Mouse (Mus musculus): ENCODE results near the gene Tanc2. TPM values are rescaled to one million over a fixed set of nuclear protein-coding genes. Genes with fewer than 3 reads are reported as not detected.

Gene Tanc2
- polyA plus RNA-seq, 1 experiment from 2014 or later, result 3.5 TPM

- TF ChIP-seq CTCF (IDR thresholded peaks at IDR 0.05; ENCODE audit: low read depth), result no peak
- Histone ChIP-seq H3K9me3 (ENCODE audit: control insufficient read depth) (no peaks in the 10 kb centered on the region), H3K27me3 (replicated peaks; ENCODE audit: control insufficient read depth, insufficient read depth, low read length) (no peaks in the 10 kb centered on the region), H3K4me3 (ENCODE audit: low read depth, low read length) (no peak overlapping the region), H3K36me3 (ENCODE audit: control insufficient read depth, insufficient read depth) (no peaks in the 10 kb centered on the region; the same call in none of the 2 replicates), H3K9ac (ENCODE audit: low read depth, low read length) (no peak overlapping the region), H3K27ac (ENCODE audit: low read depth, low read length) (no peak overlapping the region), H3K4me2 (replicated peaks; ENCODE audit: low read depth) (no peak overlapping the region), H3K4me1 (replicated peaks; ENCODE audit: control insufficient read depth, insufficient read depth, low read length) (no peaks in the 10 kb centered on the region)
- WGBS, result 97% methylated on average over 4 of the region's 4 CpGs
- ATAC-seq, result no peak
Observed at GRCm38 (mm10) chr11:105835209-105835608, 245.4 kb downstream of the Tanc2 start.

- H3K9me3 ChIP-seq (ENCODE audit: control insufficient read depth), result no peaks in the 10 kb centered on the region
- no peak for TF ChIP-seq CTCF (IDR thresholded peaks at IDR 0.05; ENCODE audit: low read depth)
- no peak overlapping the region for H3K27ac ChIP-seq (ENCODE audit: low read depth, low read length)
- no peaks in the 10 kb centered on the region for H3K4me1 ChIP-seq (replicated peaks; ENCODE audit: control insufficient read depth, insufficient read depth, low read length)
- H3K27me3 ChIP-seq (replicated peaks; ENCODE audit: control insufficient read depth, insufficient read depth, low read length), result no peaks in the 10 kb centered on the region
- no peak for ATAC-seq
- no peak overlapping the region for H3K9ac ChIP-seq (ENCODE audit: low read depth, low read length)
- no peak overlapping the region for H3K4me2 ChIP-seq (replicated peaks; ENCODE audit: low read depth)
- H3K36me3 ChIP-seq (ENCODE audit: control insufficient read depth, insufficient read depth), result no peaks in the 10 kb centered on the region; the same call in none of the 2 replicates
- H3K4me3 ChIP-seq (ENCODE audit: low read depth, low read length), result no peak overlapping the region
- WGBS, result 85% methylated on average over 6 of the region's 6 CpGs
Observed at GRCm38 (mm10) chr11:105836344-105836891, 246.6 kb downstream of the Tanc2 start.

GRCm38 (mm10) chr11:105837962-105838361 lies 248.2 kb downstream of the Tanc2 start:
- no peak for ATAC-seq
- Histone ChIP-seq H3K27ac (ENCODE audit: low read depth, low read length) (no peak overlapping the region), H3K27me3 (replicated peaks; ENCODE audit: control insufficient read depth, insufficient read depth, low read length) (no peaks in the 10 kb centered on the region), H3K4me2 (replicated peaks; ENCODE audit: low read depth) (no peak overlapping the region), H3K9me3 (ENCODE audit: control insufficient read depth) (no peaks in the 10 kb centered on the region), H3K36me3 (ENCODE audit: control insufficient read depth, insufficient read depth) (peaks cover 4% of the 10 kb centered on the region), H3K4me3 (ENCODE audit: low read depth, low read length) (no peak overlapping the region), H3K4me1 (replicated peaks; ENCODE audit: control insufficient read depth, insufficient read depth, low read length) (no peaks in the 10 kb centered on the region), H3K9ac (ENCODE audit: low read depth, low read length) (no peak overlapping the region)
- no peak for TF ChIP-seq CTCF (IDR thresholded peaks at IDR 0.05; ENCODE audit: low read depth)

GRCm38 (mm10) chr11:105845901-105846300 lies 256.1 kb downstream of the Tanc2 start:
- no peak overlapping the region for H3K27ac ChIP-seq (ENCODE audit: low read depth, low read length)
- 91% methylated on average over 1 of the region's 1 CpGs for WGBS

GRCm38 (mm10) chr11:105855504-105855903 lies 265.7 kb downstream of the Tanc2 start:
- H3K36me3 ChIP-seq (ENCODE audit: control insufficient read depth, insufficient read depth), result no peaks in the 10 kb centered on the region
- no peak for ATAC-seq
- no peaks in the 10 kb centered on the region for H3K27me3 ChIP-seq (replicated peaks; ENCODE audit: control insufficient read depth, insufficient read depth, low read length)
- H3K9me3 ChIP-seq (ENCODE audit: control insufficient read depth), result no peaks in the 10 kb centered on the region
- TF ChIP-seq CTCF (IDR thresholded peaks at IDR 0.05; ENCODE audit: low read depth), result no peak
- H3K4me2 ChIP-seq (replicated peaks; ENCODE audit: low read depth), result no peak overlapping the region
- no peak overlapping the region for H3K4me3 ChIP-seq (ENCODE audit: low read depth, low read length)
- 64% methylated on average over 3 of the region's 3 CpGs for WGBS
- no peak overlapping the region for H3K9ac ChIP-seq (ENCODE audit: low read depth, low read length)
- H3K27ac ChIP-seq (ENCODE audit: low read depth, low read length), result no peak overlapping the region
- H3K4me1 ChIP-seq (replicated peaks; ENCODE audit: control insufficient read depth, insufficient read depth, low read length), result no peaks in the 10 kb centered on the region

More at GRCm38 (mm10) chr11:105845901-105846300, 256.1 kb downstream of the Tanc2 start:
- no peaks in the 10 kb centered on the region for H3K9me3 ChIP-seq (ENCODE audit: control insufficient read depth)
- H3K4me3 ChIP-seq (ENCODE audit: low read depth, low read length), result no peak overlapping the region
- H3K4me1 ChIP-seq (replicated peaks; ENCODE audit: control insufficient read depth, insufficient read depth, low read length), result no peaks in the 10 kb centered on the region
- ATAC-seq, result no peak
- H3K9ac ChIP-seq (ENCODE audit: low read depth, low read length), result no peak overlapping the region
- no peaks in the 10 kb centered on the region for H3K27me3 ChIP-seq (replicated peaks; ENCODE audit: control insufficient read depth, insufficient read depth, low read length)
- no peak overlapping the region for H3K4me2 ChIP-seq (replicated peaks; ENCODE audit: low read depth)
- H3K36me3 ChIP-seq (ENCODE audit: control insufficient read depth, insufficient read depth), result peaks cover 4% of the 10 kb centered on the region; the same call in 1 of the 2 replicates
- TF ChIP-seq CTCF (IDR thresholded peaks at IDR 0.05; ENCODE audit: low read depth), result no peak

GRCm38 (mm10) chr11:105858063-105858462 lies 268.3 kb downstream of the Tanc2 start:
- H3K27me3 ChIP-seq (replicated peaks; ENCODE audit: control insufficient read depth, insufficient read depth, low read length), result no peaks in the 10 kb centered on the region
- H3K9ac ChIP-seq (ENCODE audit: low read depth, low read length), result no peak overlapping the region
- H3K9me3 ChIP-seq (ENCODE audit: control insufficient read depth), result no peaks in the 10 kb centered on the region
- no peak overlapping the region for H3K4me2 ChIP-seq (replicated peaks; ENCODE audit: low read depth)
- H3K27ac ChIP-seq (ENCODE audit: low read depth, low read length), result no peak overlapping the region
- ATAC-seq, result no peak
- H3K36me3 ChIP-seq (ENCODE audit: control insufficient read depth, insufficient read depth), result no peaks in the 10 kb centered on the region
- no peak overlapping the region for H3K4me3 ChIP-seq (ENCODE audit: low read depth, low read length)
- H3K4me1 ChIP-seq (replicated peaks; ENCODE audit: control insufficient read depth, insufficient read depth, low read length), result no peaks in the 10 kb centered on the region
- TF ChIP-seq CTCF (IDR thresholded peaks at IDR 0.05; ENCODE audit: low read depth), result peak; percentile 55

- Histone ChIP-seq H3K27me3 (replicated peaks; ENCODE audit: control insufficient read depth, insufficient read depth, low read length) (no peaks in the 10 kb centered on the region), H3K4me3 (ENCODE audit: low read depth, low read length) (no peak overlapping the region), H3K9me3 (ENCODE audit: control insufficient read depth) (no peaks in the 10 kb centered on the region), H3K9ac (ENCODE audit: low read depth, low read length) (no peak overlapping the region), H3K27ac (ENCODE audit: low read depth, low read length) (no peak overlapping the region), H3K36me3 (ENCODE audit: control insufficient read depth, insufficient read depth) (no peaks in the 10 kb centered on the region), H3K4me1 (replicated peaks; ENCODE audit: control insufficient read depth, insufficient read depth, low read length) (no peaks in the 10 kb centered on the region), H3K4me2 (replicated peaks; ENCODE audit: low read depth) (no peak overlapping the region)
- ATAC-seq, result no peak
- 88% methylated on average over 1 of the region's 1 CpGs for WGBS
- no peak for TF ChIP-seq CTCF (IDR thresholded peaks at IDR 0.05; ENCODE audit: low read depth)
Observed at GRCm38 (mm10) chr11:105885558-105885957, 295.8 kb downstream of the Tanc2 start.

All from intestine, postnatal 0 days (tissue).